Mouse (Mus musculus): ENCODE data around the gene Lrrc32. TPM values are rescaled to one million over a fixed set of nuclear protein-coding genes. Genes with fewer than 3 reads are reported as not detected.

Lrrc32 gene
- total RNA-seq, 1 experiment, result 0.62 TPM

DNA sequence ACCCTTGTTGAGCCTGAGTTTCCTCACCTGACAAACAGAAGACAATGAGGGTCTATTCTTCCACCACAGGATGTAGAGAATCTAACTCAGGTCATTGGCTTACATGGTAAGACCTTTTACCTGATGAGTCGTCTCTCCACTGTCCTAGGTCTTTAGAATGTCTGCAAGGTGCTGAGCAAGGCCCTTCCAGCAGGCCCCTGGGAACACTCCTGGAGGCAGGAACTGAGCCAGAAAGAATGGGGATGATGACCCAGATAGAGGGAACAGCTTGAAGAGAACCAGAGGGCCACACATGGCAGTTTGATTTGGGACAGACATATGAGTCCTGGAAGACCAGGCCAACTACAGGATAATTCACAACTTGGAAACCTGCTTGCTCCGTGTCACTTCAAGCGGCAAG is 53.2 kb downstream of the Lrrc32 start:
- no peak overlapping the region for H3K4me3 ChIP-seq (ENCODE audit: insufficient read depth in 1 of 2, low read depth in 1 of 2, low read length in 2 of 2, poor library complexity in 1 of 2, severe bottlenecking in 1 of 2)
- TF ChIP-seq ZC3H11A (IDR thresholded peaks at IDR 0.05; ENCODE audit: borderline replicate concordance, low read depth, low read length) (no peak), ZNF384 (IDR thresholded peaks at IDR 0.05; ENCODE audit: low read depth, low read length) (no peak), HCFC1 (IDR thresholded peaks at IDR 0.05; ENCODE audit: borderline replicate concordance, insufficient read depth, low read length) (no peak), MAFK (IDR thresholded peaks at IDR 0.05; ENCODE audit: insufficient read depth, low read depth, low read length) (no peak)
- H3K36me3 ChIP-seq (ENCODE audit: control insufficient read depth, insufficient read depth, low read length, poor library complexity, severe bottlenecking), result no peaks in the 10 kb centered on the region
- in situ Hi-C loops (cut with MboI; ENCODE audit: low sequenced_read_pairs in 2 of 2, unreplicated experiment in 2 of 2), result no loop called here
- H3K4me1 ChIP-seq (ENCODE audit: control insufficient read depth in 2 of 2, insufficient read depth in 2 of 2, low read length in 2 of 2, poor library complexity in 1 of 2), result peaks cover 2 to 9% of the 10 kb centered on the region in 2 experiments; a peak in 1 of 4 replicates
- DNase-seq (ENCODE audit: low read depth, low spot score), result no peak
- no peak overlapping the region for H3K27ac ChIP-seq (ENCODE audit: insufficient read depth, low read depth, low read length, poor library complexity, severe bottlenecking)
- no peak overlapping the region for H3K9ac ChIP-seq (ENCODE audit: insufficient read depth, low read depth, low read length, poor library complexity, severe bottlenecking)
- H3K9me3 ChIP-seq (ENCODE audit: control insufficient read depth, insufficient read depth, low read depth, low read length), result no peaks in the 10 kb centered on the region

DNA sequence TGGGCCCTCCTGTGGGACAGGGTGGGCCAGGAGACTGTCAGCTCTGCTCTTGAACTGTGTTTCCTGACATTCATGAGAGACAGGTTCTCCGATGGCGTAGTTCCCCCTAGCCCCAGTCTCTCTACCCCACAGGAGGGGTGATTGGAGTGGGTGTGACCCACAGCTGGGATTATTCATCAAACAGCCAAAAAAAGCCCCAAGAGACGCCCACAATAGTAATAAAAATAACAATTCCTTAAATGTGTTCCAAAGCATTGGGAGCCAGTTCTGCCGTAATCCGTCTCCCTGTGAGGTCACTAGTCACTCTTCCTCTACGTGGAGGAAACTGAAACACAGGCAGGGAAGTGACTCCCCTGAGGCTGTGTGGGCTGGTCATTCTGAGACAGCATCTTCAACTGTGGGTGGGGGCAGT is 53.7 kb downstream of the Lrrc32 start:
- H3K9ac ChIP-seq (ENCODE audit: insufficient read depth, low read depth, low read length, poor library complexity, severe bottlenecking), result no peak overlapping the region
- H3K4me1 ChIP-seq (ENCODE audit: control insufficient read depth in 2 of 2, insufficient read depth in 2 of 2, low read length in 2 of 2, poor library complexity in 1 of 2), result peaks cover 2 to 9% of the 10 kb centered on the region in 2 experiments; a peak in 1 of 4 replicates
- H3K27ac ChIP-seq (ENCODE audit: insufficient read depth, low read depth, low read length, poor library complexity, severe bottlenecking), result no peak overlapping the region
- no peak for TF ChIP-seq HCFC1 (IDR thresholded peaks at IDR 0.05; ENCODE audit: borderline replicate concordance, insufficient read depth, low read length)
- no peak for TF ChIP-seq CHD2 (IDR thresholded peaks at IDR 0.05; ENCODE audit: low read depth, low read length)
- no peak for TF ChIP-seq MAFK (IDR thresholded peaks at IDR 0.05; ENCODE audit: insufficient read depth, low read depth, low read length)
- no peak for TF ChIP-seq ZNF384 (IDR thresholded peaks at IDR 0.05; ENCODE audit: low read depth, low read length)
- no peak for TF ChIP-seq ZC3H11A (IDR thresholded peaks at IDR 0.05; ENCODE audit: borderline replicate concordance, low read depth, low read length)
- no peak for DNase-seq (ENCODE audit: low read depth, low spot score)
- H3K4me3 ChIP-seq (ENCODE audit: insufficient read depth in 1 of 2, low read depth in 1 of 2, low read length in 2 of 2, poor library complexity in 1 of 2, severe bottlenecking in 1 of 2), result no peak overlapping the region
- H3K36me3 ChIP-seq (ENCODE audit: control insufficient read depth, insufficient read depth, low read length, poor library complexity, severe bottlenecking), result no peaks in the 10 kb centered on the region
- in situ Hi-C loops (cut with MboI; ENCODE audit: low sequenced_read_pairs in 2 of 2, unreplicated experiment in 2 of 2), result no loop called here
- no peaks in the 10 kb centered on the region for H3K9me3 ChIP-seq (ENCODE audit: control insufficient read depth, insufficient read depth, low read depth, low read length)

DNA sequence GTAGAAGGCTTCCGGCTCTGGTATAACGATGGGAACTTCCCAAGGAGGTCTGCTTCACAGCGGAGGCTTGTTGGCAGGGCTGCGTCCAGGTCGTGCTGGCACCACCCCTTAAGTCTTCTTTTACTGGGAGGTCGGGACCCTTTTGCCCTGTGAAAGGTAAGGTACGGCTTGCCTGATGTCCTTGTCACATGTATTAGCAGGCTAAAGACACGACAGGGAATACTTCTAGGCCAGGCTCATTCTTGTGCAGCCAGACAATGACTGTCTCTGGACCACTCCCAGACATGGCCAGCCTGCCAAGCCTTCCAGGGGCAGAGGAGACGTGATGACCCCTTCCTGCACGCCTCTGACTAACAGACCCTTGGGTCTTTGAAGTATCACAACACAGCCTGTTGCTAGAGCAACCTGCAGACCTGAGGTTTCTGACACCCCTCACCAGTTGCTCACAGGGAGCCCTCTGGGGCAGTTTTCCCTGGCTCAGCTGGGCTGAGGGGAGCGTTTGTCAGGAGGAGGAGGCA is 54.8 kb downstream of the Lrrc32 start:
- Histone ChIP-seq H3K27ac (ENCODE audit: insufficient read depth, low read depth, low read length, poor library complexity, severe bottlenecking) (no peak overlapping the region), H3K4me1 (ENCODE audit: control insufficient read depth in 2 of 2, insufficient read depth in 2 of 2, low read length in 2 of 2, poor library complexity in 1 of 2) (peaks cover 2 to 9% of the 10 kb centered on the region in 2 experiments; a peak in 1 of 4 replicates), H3K36me3 (ENCODE audit: control insufficient read depth, insufficient read depth, low read length, poor library complexity, severe bottlenecking) (no peaks in the 10 kb centered on the region), H3K4me3 (ENCODE audit: insufficient read depth in 1 of 2, low read depth in 1 of 2, low read length in 2 of 2, poor library complexity in 1 of 2, severe bottlenecking in 1 of 2) (no peak overlapping the region), H3K9me3 (ENCODE audit: control insufficient read depth, insufficient read depth, low read depth, low read length) (no peaks in the 10 kb centered on the region), H3K9ac (ENCODE audit: insufficient read depth, low read depth, low read length, poor library complexity, severe bottlenecking) (no peak overlapping the region)
- in situ Hi-C loops (cut with MboI; ENCODE audit: low sequenced_read_pairs in 2 of 2, unreplicated experiment in 2 of 2), result no loop called here
- no peak for DNase-seq (ENCODE audit: low read depth, low spot score)
- TF ChIP-seq MAFK (IDR thresholded peaks at IDR 0.05; ENCODE audit: insufficient read depth, low read depth, low read length) (no peak), ZNF384 (IDR thresholded peaks at IDR 0.05; ENCODE audit: low read depth, low read length) (no peak), CHD2 (IDR thresholded peaks at IDR 0.05; ENCODE audit: low read depth, low read length) (no peak), HCFC1 (IDR thresholded peaks at IDR 0.05; ENCODE audit: borderline replicate concordance, insufficient read depth, low read length) (no peak), ZC3H11A (IDR thresholded peaks at IDR 0.05; ENCODE audit: borderline replicate concordance, low read depth, low read length) (no peak)

GRCm38 (mm10) chr7:98544556-98544955 is 55.5 kb downstream of the Lrrc32 start:
- in situ Hi-C loops (cut with MboI; ENCODE audit: low sequenced_read_pairs in 2 of 2, unreplicated experiment in 2 of 2), result no loop called here
- H3K9ac ChIP-seq (ENCODE audit: insufficient read depth, low read depth, low read length, poor library complexity, severe bottlenecking), result no peak overlapping the region
- no peak overlapping the region for H3K27ac ChIP-seq (ENCODE audit: insufficient read depth, low read depth, low read length, poor library complexity, severe bottlenecking)
- DNase-seq (ENCODE audit: low read depth, low spot score), result no peak
- TF ChIP-seq ZNF384 (IDR thresholded peaks at IDR 0.05; ENCODE audit: low read depth, low read length), result no peak
- TF ChIP-seq ZC3H11A (IDR thresholded peaks at IDR 0.05; ENCODE audit: borderline replicate concordance, low read depth, low read length), result no peak
- no peak for TF ChIP-seq HCFC1 (IDR thresholded peaks at IDR 0.05; ENCODE audit: borderline replicate concordance, insufficient read depth, low read length)
- no peak for TF ChIP-seq CHD2 (IDR thresholded peaks at IDR 0.05; ENCODE audit: low read depth, low read length)
- H3K4me3 ChIP-seq (ENCODE audit: insufficient read depth in 1 of 2, low read depth in 1 of 2, low read length in 2 of 2, poor library complexity in 1 of 2, severe bottlenecking in 1 of 2), result no peak overlapping the region
- H3K4me1 ChIP-seq (ENCODE audit: control insufficient read depth in 2 of 2, insufficient read depth in 2 of 2, low read length in 2 of 2, poor library complexity in 1 of 2), result peaks cover 2 to 9% of the 10 kb centered on the region in 2 experiments; a peak in 1 of 4 replicates
- H3K36me3 ChIP-seq (ENCODE audit: control insufficient read depth, insufficient read depth, low read length, poor library complexity, severe bottlenecking), result no peaks in the 10 kb centered on the region
- no peaks in the 10 kb centered on the region for H3K9me3 ChIP-seq (ENCODE audit: control insufficient read depth, insufficient read depth, low read depth, low read length)

- TF ChIP-seq CHD2 (IDR thresholded peaks at IDR 0.05; ENCODE audit: low read depth, low read length) (no peak), MAFK (IDR thresholded peaks at IDR 0.05; ENCODE audit: insufficient read depth, low read depth, low read length) (no peak), ZNF384 (IDR thresholded peaks at IDR 0.05; ENCODE audit: low read depth, low read length) (no peak), ZC3H11A (IDR thresholded peaks at IDR 0.05; ENCODE audit: borderline replicate concordance, low read depth, low read length) (no peak), HCFC1 (IDR thresholded peaks at IDR 0.05; ENCODE audit: borderline replicate concordance, insufficient read depth, low read length) (no peak)
- Histone ChIP-seq H3K27ac (ENCODE audit: insufficient read depth, low read depth, low read length, poor library complexity, severe bottlenecking) (no peak overlapping the region), H3K9ac (ENCODE audit: insufficient read depth, low read depth, low read length, poor library complexity, severe bottlenecking) (no peak overlapping the region), H3K4me3 (ENCODE audit: insufficient read depth in 1 of 2, low read depth in 1 of 2, low read length in 2 of 2, poor library complexity in 1 of 2, severe bottlenecking in 1 of 2) (no peak overlapping the region), H3K9me3 (ENCODE audit: control insufficient read depth, insufficient read depth, low read depth, low read length) (no peaks in the 10 kb centered on the region), H3K36me3 (ENCODE audit: control insufficient read depth, insufficient read depth, low read length, poor library complexity, severe bottlenecking) (no peaks in the 10 kb centered on the region), H3K4me1 (ENCODE audit: control insufficient read depth in 2 of 2, insufficient read depth in 2 of 2, low read length in 2 of 2, poor library complexity in 1 of 2) (peaks cover 0 to 17% of the 10 kb centered on the region in 2 experiments; a peak in 1 of 4 replicates)
- DNase-seq (ENCODE audit: low read depth, low spot score), result no peak
- in situ Hi-C loops (cut with MboI; ENCODE audit: low sequenced_read_pairs in 2 of 2, unreplicated experiment in 2 of 2), result no loop called here
Observed at GRCm38 (mm10) chr7:98548839-98549238, 59.8 kb downstream of the Lrrc32 start.
